Mouse (Mus musculus): Measurements from ENCODE around the gene Clpsl2.

DNA sequence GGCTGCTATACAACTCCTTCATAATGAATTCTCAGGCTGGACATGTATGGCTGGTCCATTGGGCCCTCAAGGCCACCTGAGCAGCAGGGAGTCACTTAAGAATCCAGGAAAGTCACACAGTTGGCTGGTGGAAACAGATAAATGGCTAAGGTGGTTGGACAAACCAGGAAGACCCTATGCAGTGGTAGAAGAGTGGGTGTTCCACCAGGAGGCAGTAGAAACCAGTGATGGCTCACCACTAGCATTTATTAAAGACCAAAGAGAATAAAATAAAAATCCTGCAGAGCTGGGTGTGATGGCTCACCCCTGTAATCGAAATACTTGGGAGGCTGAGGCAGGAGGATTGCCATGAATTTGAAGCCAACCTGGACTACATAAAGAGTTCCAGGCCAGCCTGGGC is 2.3 kb upstream of the Clpsl2 start:
- TF ChIP-seq POLR2A (IDR thresholded peaks at IDR 0.05; ENCODE audit: borderline replicate concordance, insufficient read depth, low read length) (no peak), CTCF (IDR thresholded peaks at IDR 0.05; ENCODE audit: borderline replicate concordance, insufficient read depth, low read depth, low read length) (no peak)
